Mouse (Mus musculus): ENCODE measurements at regions not wholly inside any gene's neighbourhood (a gene's known extent, or its start where the extent isn't known, plus 50 kb on each side); places are given as distances from the start of the nearest gene placed in this dataset.
A peak's percentile ranks its signal among the peaks of the same experiment; 100 is the strongest.

DNA sequence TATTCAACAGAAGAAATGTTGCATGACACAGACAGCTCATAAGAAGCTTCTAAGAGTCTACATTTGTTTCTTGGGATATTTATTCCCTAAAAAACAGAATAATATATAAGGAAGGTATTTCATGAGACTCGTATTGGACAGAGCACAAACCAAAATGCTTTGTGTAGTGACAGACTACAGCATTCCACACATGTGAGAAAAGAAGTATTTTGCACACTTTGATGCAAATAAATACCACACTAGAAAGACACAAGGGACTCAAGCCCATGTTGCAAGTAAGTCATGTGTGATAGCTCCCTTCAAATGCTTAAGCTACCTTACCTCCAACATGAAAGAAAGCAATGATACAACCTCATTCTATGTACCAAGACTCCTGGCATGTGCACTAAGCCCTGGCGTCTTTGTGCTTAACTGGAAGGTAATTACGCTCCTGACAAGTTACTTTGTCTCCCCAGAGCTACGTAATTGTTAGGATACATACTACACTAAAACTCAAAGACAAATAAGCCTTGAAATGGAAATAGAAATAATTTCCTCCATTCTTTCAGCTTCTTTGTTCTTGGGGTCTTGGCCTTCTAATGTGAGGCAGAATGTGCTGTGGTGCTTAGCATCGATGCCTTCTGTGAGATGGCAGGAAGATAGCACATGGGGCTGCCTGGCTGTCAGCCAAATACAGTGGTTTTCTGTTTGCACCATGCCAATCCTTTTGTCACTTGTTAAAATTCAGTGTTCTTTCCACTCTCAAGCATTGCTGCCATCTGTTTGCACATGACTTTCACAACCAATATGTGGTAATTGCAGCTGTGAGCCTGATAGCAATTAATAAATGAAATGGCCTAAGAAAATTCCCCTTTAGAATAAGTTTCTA, 1214.4 kb upstream of the Igfbp7 start:
- no peak for DNase-seq (ENCODE audit: low spot score)

DNA sequence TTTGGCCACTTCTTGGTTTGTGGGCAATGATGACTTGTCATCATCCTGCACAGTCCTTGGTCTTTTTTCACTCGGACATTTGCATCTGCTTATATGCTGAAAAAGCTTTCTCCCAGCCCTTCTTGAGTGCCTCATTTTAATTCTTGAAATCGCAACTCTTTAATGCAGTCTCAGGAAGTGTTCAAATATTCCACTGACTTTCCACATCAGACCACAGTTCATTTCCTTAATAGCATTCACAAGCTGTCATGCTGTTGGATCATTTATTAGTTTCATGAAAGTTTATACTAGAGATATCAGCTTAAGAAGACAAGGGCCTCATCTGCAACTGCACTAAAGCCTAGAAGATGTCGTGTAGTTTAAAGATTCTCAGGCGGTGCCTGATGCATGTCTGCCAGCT, 1200.5 kb upstream of the Igfbp7 start:
- no peak for DNase-seq (ENCODE audit: low spot score)

DNA sequence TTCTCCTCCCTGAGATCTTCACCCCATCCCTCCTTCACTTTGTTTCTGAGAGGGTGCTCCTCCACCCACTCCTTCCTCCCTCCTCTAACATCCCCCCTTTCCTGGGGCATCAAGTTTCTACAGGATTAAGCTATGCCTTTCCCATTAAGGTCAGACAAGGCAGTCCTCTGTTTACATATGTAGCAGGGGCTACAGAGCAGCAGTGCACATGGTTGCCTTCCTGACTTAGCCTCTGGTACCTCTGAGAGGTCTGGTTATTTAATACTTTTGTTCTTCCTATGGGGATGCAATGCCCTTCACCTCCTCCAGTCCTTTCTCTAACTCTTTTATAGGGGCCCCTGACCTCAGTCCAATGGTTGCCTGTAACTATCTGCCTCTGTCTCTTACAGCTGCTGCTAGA, 1194.8 kb upstream of the Igfbp7 start:
- no peak for DNase-seq (ENCODE audit: low spot score)

DNA sequence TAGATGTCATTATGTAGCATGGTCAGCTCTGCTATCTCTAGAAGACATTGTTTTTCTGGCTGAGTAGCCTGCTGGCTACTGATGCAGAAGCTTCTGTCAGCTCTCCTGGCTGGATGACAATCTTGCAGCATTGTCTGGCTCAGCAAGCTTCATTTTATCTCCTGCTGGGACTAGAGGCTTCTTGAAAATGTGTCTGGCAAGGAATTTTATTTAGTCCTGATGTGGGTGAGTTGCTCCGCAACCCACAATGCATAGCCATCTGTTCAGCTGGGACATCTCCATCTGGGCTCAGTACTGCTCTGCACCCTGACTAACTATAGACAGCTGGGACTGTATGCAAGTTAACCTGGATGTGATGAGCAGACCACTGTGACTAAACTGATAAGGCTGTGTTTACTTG, 1177.0 kb upstream of the Igfbp7 start:
- DNase-seq (ENCODE audit: low spot score): peak; percentile 4

DNA sequence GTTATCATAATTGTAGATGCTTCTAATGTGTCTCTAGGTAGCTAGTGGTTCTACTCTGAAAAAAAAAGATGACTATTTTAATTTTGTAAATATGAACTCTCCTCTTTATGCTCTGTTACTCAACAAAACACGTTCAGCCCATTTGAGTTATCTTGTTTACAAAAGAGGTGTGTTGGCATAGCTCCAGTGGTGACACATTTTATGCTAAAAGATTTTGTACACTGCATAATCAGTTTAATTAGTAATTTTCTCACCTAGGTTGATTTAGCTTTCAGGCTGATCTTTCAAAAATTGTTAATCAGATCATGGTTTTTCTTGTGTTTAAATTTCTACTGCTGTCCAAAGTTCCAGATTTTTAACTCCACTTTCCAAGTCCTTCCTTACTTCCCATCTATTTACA, 1149.1 kb upstream of the Igfbp7 start:
- no peak for DNase-seq (ENCODE audit: low spot score)

DNA sequence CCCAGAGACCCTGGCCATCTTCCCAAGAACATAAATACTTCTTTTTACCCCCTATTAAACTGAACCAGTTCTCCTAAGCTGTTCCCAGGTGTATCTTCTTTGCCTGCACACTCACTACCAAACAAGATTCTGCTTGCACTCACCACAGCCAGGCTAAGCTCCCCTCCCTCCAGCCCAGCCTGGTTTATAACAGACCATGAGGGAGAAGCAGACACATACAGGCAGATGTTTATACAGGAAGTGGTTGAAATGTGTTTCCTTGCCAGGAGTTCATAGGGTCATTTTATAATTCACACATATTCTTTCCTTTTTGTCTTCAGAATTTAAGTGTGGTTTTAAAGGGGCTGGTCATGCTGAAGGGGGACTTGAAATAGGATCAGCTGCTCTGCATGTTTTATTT, 1127.5 kb upstream of the Igfbp7 start:
- DNase-seq (ENCODE audit: low spot score): no peak
